Mouse (Mus musculus) spleen, adult 12 weeks (tissue): ENCODE results near the gene 4933403O08Rik.

Experiments
- DNase-seq: peaks from one replicate; pipeline ENCODE4 v3.0.0; 2022; ENCODE audit warnings: low spot score

Gene 4933403O08Rik

GRCm38 (mm10) chrX:112238749-112239148 is at the start of gene 4933403O08Rik:
Gene 4933403O08Rik, plus strand, starts transcription at chrX:112239049.
- DNase-seq: no peak

GRCm38 (mm10) chrX:112242916-112243315 is 4.1 kb downstream of the 4933403O08Rik start:
- no peak for DNase-seq

- no peak for DNase-seq
Measured at GRCm38 (mm10) chrX:112255513-112255912, 16.7 kb downstream of the 4933403O08Rik start.

GRCm38 (mm10) chrX:112273550-112273949 is 34.7 kb downstream of the 4933403O08Rik start:
- no peak for DNase-seq
